Mouse (Mus musculus) liver, adult 2 months (tissue): ENCODE results near the gene Fkbp1b. TPM values are rescaled to one million over a fixed set of nuclear protein-coding genes. Genes with fewer than 3 reads are reported as not detected.
A peak's percentile ranks its signal among the peaks of the same experiment; 100 is the strongest.

ENCODE experiments used
- DNase-seq: peaks from one replicate; pipeline ENCODE4 v3.0.0-alpha.2; 2011; ENCODE audit warnings: low read depth, low spot score; ENCODE audit errors: extremely low read depth
- H3K27ac ChIP-seq: fragments of 200-500 bp; replicated peaks from 2 replicates; pipeline ENCODE4 v1.5.1; 2012; ENCODE audit warnings: low read depth, mild to moderate bottlenecking, control low read depth, inconsistent platforms, low read length; ENCODE audit not compliant: insufficient read depth
- H3K27me3 ChIP-seq: fragments of 200-500 bp; 2 replicates; pipeline ENCODE4 v1.6.1; 2012; ENCODE audit warnings: mild to moderate bottlenecking, moderate library complexity, low read length, inconsistent platforms; ENCODE audit not compliant: control insufficient read depth, insufficient read depth
- H3K36me3 ChIP-seq: fragments of 200-500 bp; 2 replicates; pipeline ENCODE4 v1.6.1; 2012; ENCODE audit warnings: low read length, inconsistent platforms; ENCODE audit not compliant: control insufficient read depth, insufficient read depth
- H3K4me1 ChIP-seq: fragments of 200-500 bp; 2 replicates; pipeline ENCODE4 v1.6.1; 2011; ENCODE audit warnings: low read length; ENCODE audit not compliant: control insufficient read depth, insufficient read depth
- H3K4me3 ChIP-seq: fragments of 200-500 bp; 2 replicates; pipeline ENCODE4 v1.5.1; 2011; ENCODE audit warnings: low read depth, mild to moderate bottlenecking, control low read depth, low read length, moderate library complexity; ENCODE audit not compliant: insufficient read depth
- H3K79me2 ChIP-seq: fragments of 200-500 bp; 2 replicates; pipeline ENCODE4 v1.6.1; 2012; ENCODE audit warnings: inconsistent platforms, mild to moderate bottlenecking, low read length, moderate library complexity; ENCODE audit not compliant: control insufficient read depth, insufficient read depth
- H3K9ac ChIP-seq: fragments of 200-500 bp; 2 replicates; pipeline ENCODE4 v1.6.1; 2012; ENCODE audit warnings: low read depth, mild to moderate bottlenecking, control low read depth, inconsistent platforms, low read length
- CTCF ChIP-seq: fragments of 200-500 bp; IDR thresholded peaks from 2 replicates; pipeline ENCODE4 v1.5.1; 2011; ENCODE audit warnings: low read depth, low read length, control low read depth
- POLR2A ChIP-seq: fragments of 200-500 bp; IDR thresholded peaks from 2 replicates; pipeline ENCODE4 v1.6.1; 2011; ENCODE audit warnings: low read length, control low read depth; ENCODE audit not compliant: insufficient read depth; ENCODE audit errors: extremely low read depth
- WGBS: fragments of 180-500 bp; shearing (Covaris S2); methylation state at CpG from one replicate; pipeline ENCODE4 v1.1.7; 2018; 5-methylcytosine and 5-hydroxymethylcytosine counted together
- polyA plus RNA-seq: library from polyadenylated mRNA; depleted of rRNA; stranded (reverse); fragments of >200 nt; gene quantifications from 2 replicates; pipeline ENCODE4 v1.2.3, GENCODE M21; 2012
- total RNA-seq: library from RNA; depleted of rRNA; stranded (reverse); fragments of >200 nt; gene quantifications from 2 replicates; pipeline ENCODE4 v1.2.3, GENCODE M21; 2014

Fkbp1b gene
- total and polyA plus RNA-seq, 2 experiments = 0.55 to 0.80 TPM

DNA sequence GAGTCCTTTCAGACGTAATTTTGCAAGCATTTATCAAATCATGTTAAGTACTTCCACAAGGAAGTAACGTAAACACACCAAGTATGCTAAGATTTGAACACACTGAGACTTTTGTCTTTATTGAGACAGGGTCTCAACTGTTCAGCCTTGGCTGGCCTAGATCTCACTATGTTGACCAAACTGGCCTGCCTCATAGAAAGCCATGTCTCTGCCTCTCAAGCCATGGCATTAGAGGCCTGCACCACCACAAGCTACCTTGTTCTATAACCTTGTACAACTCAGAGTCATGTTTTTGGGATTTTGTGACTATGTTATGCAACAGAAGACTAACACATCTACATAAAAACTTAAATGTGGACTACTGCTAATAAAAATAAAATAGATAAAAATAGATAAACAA, 40.7 kb upstream of the Fkbp1b start:
- no peak overlapping the region for H3K27ac ChIP-seq
- no peak for TF ChIP-seq CTCF
- no peak for TF ChIP-seq POLR2A

DNA sequence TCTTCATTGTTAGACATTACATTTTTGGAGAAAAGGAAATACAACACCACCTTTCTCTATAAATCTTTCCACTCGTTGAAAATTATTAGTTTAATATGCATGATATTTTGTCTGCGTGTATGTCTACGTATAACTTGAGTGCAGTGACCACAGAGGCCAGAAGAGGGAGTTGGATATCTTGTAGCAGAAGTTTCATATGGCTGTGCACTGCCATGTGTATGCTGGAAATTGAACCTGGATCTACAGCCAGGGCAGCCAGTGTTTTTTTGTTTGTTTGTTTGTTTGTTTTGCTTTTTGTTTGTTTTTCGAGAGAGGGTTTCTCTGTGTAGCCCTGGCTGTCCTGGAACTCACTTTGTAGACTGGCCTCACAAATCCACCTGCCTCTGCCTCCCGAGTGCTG, 37.7 kb upstream of the Fkbp1b start:
- peak; percentile 26 for DNase-seq
- no peaks in the 10 kb centered on the region for H3K79me2 ChIP-seq

More for the DNA sequence above, 40.7 kb upstream of the Fkbp1b start:
- 97% methylated on average over 2 of the region's 2 CpGs for WGBS
- H3K79me2 ChIP-seq = no peaks in the 10 kb centered on the region
- no peak overlapping the region for H3K4me3 ChIP-seq
- no peak for DNase-seq
- peaks cover 24% of the 10 kb centered on the region for H3K36me3 ChIP-seq
- H3K9ac ChIP-seq = no peak overlapping the region
- H3K4me1 ChIP-seq = no peaks in the 10 kb centered on the region
- H3K27me3 ChIP-seq = no peaks in the 10 kb centered on the region

GRCm38 (mm10) chr12:4878296-4878783, 36.9 kb upstream of the Fkbp1b start:
- peaks cover 15% of the 10 kb centered on the region for H3K36me3 ChIP-seq
- no peaks in the 10 kb centered on the region for H3K79me2 ChIP-seq
- DNase-seq = no peak
- no peak overlapping the region for H3K4me3 ChIP-seq
- H3K27ac ChIP-seq = no peak overlapping the region
- H3K27me3 ChIP-seq = no peaks in the 10 kb centered on the region
- TF ChIP-seq CTCF (no peak), POLR2A (no peak)
- no peak overlapping the region for H3K9ac ChIP-seq
- peaks cover 7% of the 10 kb centered on the region for H3K4me1 ChIP-seq
- WGBS = 85% methylated on average over 9 of the region's 9 CpGs

More for the DNA sequence above, 37.7 kb upstream of the Fkbp1b start:
- H3K9ac ChIP-seq = no peak overlapping the region
- no peaks in the 10 kb centered on the region for H3K27me3 ChIP-seq
- no peak overlapping the region for H3K27ac ChIP-seq
- no peak overlapping the region for H3K4me3 ChIP-seq
- peaks cover 5% of the 10 kb centered on the region for H3K4me1 ChIP-seq
- H3K36me3 ChIP-seq = peaks cover 15% of the 10 kb centered on the region
- no peak for TF ChIP-seq POLR2A
- no peak for TF ChIP-seq CTCF
- WGBS = 95% methylated on average over 5 of the region's 5 CpGs

DNA sequence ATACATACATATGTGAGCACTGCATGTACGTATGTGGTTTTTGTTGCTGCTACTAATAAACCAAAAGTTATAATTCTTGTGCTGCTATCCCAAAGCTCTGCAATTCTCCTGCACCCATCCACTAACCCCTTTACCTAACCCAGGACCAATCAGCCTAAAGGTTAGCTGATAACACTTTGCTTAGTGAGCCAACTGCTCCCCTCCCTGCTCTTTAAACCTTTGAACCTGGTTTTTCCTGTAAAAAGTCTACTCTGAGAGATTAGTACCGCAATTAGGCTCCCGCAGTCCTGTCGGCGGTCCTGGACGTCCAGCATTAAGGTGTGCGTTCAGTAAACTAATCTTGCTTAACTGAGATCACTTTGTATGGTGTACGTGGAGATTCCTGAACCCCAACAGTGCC, 34.2 kb upstream of the Fkbp1b start:
- no peak for TF ChIP-seq CTCF
- no peak for TF ChIP-seq POLR2A
- H3K27me3 ChIP-seq = no peaks in the 10 kb centered on the region
- H3K27ac ChIP-seq = no peak overlapping the region
- no peak overlapping the region for H3K4me3 ChIP-seq
- H3K36me3 ChIP-seq = peaks cover 4% of the 10 kb centered on the region; the same call in 1 of the 2 replicates
- H3K79me2 ChIP-seq = no peaks in the 10 kb centered on the region
- peak; percentile 73 for DNase-seq
- 31% methylated on average over 8 of the region's 8 CpGs for WGBS
- H3K9ac ChIP-seq = no peak overlapping the region
- peaks cover 7% of the 10 kb centered on the region for H3K4me1 ChIP-seq

DNA sequence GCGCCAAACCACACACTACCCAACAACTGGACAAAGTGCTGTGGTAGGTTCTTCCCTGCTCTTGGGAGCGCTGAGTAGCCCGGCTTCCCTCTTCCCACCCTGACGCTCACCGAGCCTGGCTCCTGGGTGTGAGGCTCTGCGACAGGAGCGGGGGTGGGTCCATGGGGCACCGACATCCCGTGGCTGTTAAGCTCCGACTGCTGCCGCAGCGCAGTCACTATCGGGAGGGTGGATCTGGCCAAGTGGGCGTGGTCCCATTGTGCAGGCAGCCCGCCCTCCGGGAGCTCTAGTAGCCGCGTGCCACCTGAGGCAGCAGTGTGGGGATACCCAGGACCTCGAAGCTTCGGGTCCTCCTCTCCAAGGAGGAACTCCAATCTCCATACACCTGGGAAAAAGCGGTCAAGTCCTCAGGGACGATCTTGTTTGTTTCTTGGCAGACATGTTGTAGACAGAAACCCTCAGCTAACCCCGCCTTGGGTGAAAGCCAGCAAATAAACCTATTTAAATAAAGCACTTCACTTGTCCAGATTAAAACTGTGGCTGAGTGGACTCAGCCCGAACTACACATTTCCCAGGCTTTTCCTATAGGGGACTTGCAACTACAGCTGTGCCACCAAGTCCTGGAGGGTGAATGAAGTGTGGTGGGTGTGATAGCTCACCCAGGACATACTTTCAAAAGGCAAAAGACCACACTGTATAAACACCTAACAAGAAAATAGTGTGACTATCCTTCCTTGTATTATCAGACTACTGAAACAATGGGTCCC, 33.0 kb upstream of the Fkbp1b start, which contains the start of gene Mfsd2b:
Gene Mfsd2b (minus strand): TSS at position 199 of the 767 bp plus-strand sequence.
- H3K27ac ChIP-seq = no peak within 1 kb of the TSS
- TF ChIP-seq POLR2A (no peak), CTCF (no peak)
- 1% methylated on average over 24 of the region's 24 CpGs for WGBS
- peak; percentile 82 for DNase-seq
- H3K9ac ChIP-seq = peak within 1 kb of the TSS; percentile 33; the same call in 1 of the 2 replicates
- H3K27me3 ChIP-seq = no peaks in the 10 kb centered on the region
- H3K4me1 ChIP-seq = peaks cover 7% of the 10 kb centered on the region
- no peaks in the 10 kb centered on the region for H3K79me2 ChIP-seq
- H3K4me3 ChIP-seq = peak within 1 kb of the TSS; percentile 50; the same call in 1 of the 2 replicates
- peaks cover 3% of the 10 kb centered on the region; the same call in 1 of the 2 replicates for H3K36me3 ChIP-seq

DNA sequence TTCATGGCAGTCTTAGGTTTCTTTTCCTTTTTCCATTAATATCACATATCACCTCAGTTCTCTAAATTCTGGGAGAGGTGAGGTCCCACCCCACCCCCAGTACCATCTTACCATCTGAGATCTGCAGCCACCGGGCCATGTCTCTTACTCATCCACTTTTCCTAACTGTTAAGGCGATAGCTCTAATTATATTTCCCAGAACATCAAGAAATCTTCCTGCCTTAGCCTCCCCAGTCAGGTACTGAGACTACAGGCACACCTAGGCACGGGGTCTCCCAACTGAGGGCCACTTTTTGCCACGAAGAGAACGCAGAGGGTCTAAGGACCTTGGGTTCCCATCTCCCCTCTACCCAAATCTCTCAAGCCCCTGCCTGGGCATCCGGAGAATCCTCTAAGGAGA, 32.1 kb upstream of the Fkbp1b start:
- WGBS = 87% methylated on average over 6 of the region's 6 CpGs
- H3K27ac ChIP-seq = no peak overlapping the region
- no peak overlapping the region for H3K4me3 ChIP-seq
- peaks cover 7% of the 10 kb centered on the region for H3K4me1 ChIP-seq
- H3K36me3 ChIP-seq = no peaks in the 10 kb centered on the region
- no peaks in the 10 kb centered on the region for H3K79me2 ChIP-seq
- H3K27me3 ChIP-seq = no peaks in the 10 kb centered on the region
- TF ChIP-seq CTCF = no peak
- TF ChIP-seq POLR2A = no peak
- H3K9ac ChIP-seq = no peak overlapping the region
- no peak for DNase-seq
